Mouse (Mus musculus): Measurements from ENCODE around the gene Mbtps1.

The Mbtps1 gene

DNA sequence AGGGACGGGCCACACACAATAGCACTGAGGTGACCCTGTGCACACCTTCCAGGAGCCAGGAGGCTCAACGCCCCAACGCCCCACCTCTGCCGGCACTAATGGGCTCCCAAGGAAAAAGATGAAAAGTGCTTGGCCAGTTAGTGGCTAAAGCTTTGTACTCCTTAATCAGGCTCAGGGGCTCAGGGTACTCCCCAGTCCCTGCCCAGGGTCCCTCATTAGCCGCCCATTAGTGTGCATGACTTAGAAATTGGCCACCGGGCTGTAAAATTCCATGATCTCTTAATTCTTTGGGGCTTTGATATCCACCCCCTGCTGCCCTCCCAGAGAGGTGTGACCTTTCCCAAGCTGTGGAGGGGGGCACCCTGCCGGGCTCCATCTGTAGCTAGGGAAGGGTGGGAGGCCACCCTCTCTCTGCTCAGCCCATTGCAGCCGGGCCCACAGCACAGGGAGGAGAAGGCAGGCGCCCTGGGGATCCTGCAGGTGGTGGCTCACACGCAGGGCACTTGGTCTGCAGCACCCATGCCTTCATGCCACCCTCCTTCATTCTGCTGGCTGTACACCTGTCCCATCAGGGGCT lies 55.3 kb downstream of the Mbtps1 start:
- in situ Hi-C loops (cut with MboI, MseI) = no loop called here

DNA sequence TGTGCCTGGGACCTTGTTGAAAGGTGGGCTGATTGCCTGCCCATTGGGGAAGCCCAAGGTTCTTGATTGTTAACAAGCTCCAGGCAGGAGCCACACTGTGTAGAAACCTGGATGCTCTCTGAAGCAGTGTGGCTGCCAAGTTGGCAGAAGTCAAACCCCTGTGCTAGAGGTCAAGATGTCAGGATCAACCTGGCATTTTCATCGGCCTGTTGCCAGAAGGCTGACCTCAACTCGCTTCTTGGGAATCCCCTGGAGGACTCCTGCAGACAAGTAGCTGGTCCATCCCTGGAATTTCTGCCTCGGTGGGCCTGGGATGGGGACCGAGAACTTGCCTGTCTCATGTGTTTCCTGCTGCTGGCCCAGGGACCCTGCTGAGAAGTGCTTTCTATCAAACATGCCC lies 56.4 kb downstream of the Mbtps1 start:
- in situ Hi-C loops (cut with MboI, MseI) = no loop called here

DNA sequence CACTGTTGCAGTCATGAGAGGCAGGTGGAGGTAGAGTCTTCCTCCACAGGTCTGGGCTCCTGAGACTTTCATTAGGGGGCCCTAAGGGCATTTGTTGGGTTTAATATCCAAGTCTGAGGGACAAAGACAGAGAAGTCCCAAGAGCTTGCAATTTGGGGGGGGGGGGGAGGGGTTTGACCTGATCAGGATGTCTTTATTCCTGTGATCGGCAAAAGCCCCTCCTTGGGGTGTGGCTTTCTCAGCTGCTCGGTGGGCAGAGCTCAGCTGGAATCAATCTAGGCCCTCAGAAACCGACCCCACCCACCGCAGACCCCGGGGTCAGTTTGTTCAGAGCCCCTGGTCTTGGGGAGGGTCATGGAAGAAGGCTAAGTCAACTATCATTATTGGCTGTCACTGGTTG lies 56.9 kb downstream of the Mbtps1 start, which contains the start of gene Slc38a8:
Gene Slc38a8 (minus strand): TSS at position 101 of the 400 bp plus-strand sequence.
- in situ Hi-C loops (cut with MboI, MseI) = no loop called here

DNA sequence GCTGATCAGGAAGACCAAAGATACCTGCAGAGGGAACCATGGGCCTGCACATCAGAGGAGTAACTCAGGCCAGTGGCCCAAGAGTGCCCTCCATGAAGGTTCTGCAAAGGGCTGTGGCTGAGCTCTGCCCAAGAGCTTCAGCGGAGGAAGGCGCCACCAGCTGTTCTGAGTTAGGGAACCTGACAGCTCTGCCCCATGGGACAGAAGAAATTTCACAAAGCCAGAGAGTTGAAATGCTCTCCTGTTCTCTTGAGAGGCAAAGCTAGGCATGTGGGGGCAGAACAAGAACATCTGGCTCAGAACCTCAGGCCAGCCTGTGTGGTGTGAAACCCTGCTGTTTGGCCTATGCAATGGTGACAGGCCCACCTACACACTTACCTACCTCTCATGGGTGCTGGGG lies 58.7 kb downstream of the Mbtps1 start:
- in situ Hi-C loops (cut with MboI, MseI) = loop anchor here (5.0 kb wide), 1 partner anchor 88 kb away; no protein-coding TSS in a partner anchor

DNA sequence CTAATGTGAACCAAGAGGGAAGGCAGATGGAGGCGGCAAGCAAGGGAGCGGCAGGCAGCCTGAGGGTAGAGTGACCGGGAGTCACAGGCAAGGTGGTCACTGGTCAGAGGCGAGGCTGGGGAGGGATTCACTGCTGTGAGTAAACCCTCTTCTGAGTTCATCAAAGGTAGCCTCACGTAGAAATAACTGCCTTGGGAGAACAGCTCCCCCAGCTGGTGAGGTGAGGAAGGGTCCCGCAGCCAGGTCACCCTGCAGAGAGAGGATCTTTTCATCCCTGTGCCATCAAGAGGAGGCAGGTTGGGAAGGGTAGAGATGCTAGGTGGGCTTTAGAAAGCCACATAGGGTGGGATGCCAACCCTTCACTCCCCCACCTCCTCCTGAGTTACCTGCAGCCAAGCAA lies 61.7 kb downstream of the Mbtps1 start:
- in situ Hi-C loops (cut with MboI, MseI) = loop anchor here (5.0 kb wide), 1 partner anchor 85 kb away; no protein-coding TSS in a partner anchor

DNA sequence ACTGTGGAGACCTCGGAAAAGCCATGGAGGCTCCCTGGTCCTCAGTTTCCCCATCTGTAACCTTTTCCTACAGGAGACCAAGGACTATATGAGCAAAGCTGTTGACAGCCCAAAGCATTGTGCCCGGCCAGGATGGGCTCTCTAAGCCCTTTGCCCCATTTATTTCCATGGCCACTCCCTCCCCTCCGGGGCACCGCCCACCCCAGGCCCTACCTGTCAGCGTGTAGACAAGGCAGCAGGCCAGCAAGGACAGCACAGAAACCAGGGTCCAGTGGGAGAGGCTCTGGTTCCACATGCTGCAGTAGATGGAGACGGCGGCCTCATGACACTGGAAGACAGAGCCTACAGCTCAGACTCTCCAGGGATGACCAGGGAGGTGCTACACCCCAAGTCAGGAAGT lies 71.4 kb downstream of the Mbtps1 start:
- in situ Hi-C loops (cut with MboI, MseI) = no loop called here

DNA sequence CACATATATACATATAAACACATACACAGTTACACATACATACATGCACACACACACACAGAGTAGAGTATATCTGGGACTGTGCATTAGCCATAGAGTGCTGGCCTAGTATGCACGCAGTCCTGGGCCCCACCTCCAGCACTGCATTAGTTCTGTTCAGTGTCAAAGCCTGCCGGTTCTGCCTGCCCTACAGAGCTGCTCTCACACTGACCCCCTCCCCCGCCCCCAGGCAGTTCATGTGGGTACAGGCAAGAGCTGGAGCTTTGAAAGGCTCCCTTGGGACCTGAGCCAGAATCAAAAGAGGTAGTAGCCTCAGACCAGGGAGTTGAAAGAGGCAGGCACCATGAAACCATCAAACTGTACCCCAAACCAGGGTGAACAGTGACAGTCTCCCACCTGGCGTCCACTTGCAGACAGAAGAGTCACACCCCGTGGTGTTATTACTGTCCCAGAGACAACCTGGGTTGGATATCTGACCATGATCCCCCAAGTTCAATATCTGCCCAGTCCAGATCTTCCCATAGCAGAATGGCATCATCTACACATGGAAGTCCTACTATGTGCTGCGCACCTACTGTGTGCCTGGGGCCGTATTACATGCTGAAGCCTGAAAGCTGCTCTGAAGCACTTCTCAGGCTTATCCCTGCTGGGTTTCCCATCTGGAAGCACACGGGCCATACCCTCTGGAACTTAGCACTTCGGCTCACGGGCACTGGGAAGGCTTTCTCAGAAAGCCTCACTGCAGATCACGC lies 74.2 kb downstream of the Mbtps1 start:
- in situ Hi-C loops (cut with MboI, MseI) = no loop called here

DNA sequence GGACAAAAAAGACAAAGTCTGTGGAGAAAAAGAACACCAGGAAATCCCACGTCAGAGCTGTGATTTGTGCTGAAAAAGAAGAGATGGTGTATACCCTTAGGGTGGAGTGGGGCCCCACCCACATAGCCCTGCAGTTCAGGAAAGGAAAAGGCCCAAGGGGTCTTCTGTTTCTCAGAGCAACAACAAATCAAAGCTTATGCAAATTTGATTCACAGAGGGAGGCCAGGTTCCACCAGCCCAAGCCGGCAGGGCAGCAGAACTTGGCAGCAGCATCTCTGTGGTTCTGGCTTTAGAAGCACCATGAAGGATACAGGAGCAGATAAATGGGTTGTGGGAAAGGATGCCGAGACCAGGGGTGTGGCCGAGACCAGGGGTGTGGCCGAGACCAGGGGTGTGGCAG lies 79.9 kb downstream of the Mbtps1 start:
- in situ Hi-C loops (cut with MboI, MseI) = no loop called here

DNA sequence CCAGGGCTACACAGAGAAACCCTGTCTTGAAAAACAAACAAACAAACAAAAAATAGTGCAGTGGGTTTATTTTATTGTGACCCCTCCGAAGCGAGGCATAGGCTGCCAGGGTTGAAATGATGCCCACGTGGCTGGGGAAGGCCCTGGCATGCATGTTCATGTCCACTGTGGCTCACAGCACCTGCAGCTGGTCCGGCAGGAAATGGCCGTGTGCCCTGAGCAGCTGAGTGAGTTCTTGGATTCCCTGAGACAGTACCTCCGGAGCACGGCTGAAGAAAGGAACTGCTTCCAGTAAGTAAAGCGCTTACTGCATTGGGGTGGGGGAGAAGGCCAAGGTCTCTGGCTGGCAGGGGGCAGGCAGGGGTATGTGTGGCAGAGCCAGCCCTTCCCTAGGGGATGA lies 90.4 kb downstream of the Mbtps1 start:
- in situ Hi-C loops (cut with MboI, MseI) = no loop called here

DNA sequence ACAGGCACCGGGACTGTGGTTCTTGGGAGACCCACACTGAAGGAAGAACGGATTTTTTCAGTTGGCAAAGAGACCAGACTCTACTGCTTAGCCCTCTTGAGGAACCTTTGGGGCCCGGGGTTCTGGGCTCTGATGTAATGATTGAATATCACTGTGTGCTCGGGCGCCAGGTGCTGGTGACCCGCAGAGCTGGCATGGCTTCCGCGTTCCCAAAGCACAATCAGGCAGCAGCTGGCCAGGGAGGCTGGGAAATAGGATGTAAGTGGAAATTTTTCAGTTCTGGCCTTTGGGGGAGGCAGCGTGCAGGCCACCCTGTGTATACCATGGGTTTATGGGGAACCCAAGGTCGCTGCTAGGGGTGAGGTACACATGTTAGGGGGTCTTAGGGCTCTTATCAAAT lies 91.7 kb downstream of the Mbtps1 start:
- in situ Hi-C loops (cut with MboI, MseI) = no loop called here

DNA sequence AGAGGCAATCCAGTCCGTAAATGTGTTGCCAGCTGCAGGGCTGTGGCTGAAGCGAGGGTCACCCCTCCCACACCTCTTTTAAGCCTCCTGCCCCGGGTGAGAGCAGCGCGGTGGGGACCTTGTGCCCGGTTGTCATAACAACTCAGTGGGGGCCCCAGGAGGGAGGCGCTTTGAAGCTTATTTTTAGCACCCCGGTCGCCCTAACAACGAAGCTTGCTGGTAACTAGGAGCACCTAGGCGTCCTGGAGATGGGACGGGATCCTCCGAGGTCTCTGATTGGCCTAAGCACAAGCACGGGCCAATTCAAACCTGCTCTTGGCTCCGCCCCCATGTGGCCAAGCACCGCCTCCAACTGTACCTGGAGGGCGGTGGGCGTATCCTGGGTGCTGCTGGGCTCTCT lies 92.4 kb downstream of the Mbtps1 start:
- in situ Hi-C loops (cut with MboI, MseI) = no loop called here

DNA sequence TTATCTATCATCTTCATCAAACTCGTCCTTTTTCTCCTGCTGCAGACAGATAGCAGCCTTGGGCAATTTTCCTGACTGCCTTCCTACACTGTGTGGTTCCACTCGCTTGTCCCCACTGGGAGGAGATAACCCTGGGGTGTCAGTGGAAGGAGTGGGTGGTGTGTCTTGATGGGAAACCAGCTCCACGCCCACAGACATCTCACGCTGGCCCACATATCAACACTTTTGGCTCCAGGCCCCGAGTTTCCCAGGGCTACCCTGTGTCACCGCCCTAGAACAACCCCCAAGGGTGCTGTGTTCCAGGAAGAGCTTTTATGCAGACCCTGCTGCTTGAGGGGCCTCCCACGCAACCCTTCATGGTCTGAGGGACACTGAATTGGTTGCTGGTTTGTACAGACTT lies 94.8 kb downstream of the Mbtps1 start:
- in situ Hi-C loops (cut with MboI, MseI) = no loop called here

DNA sequence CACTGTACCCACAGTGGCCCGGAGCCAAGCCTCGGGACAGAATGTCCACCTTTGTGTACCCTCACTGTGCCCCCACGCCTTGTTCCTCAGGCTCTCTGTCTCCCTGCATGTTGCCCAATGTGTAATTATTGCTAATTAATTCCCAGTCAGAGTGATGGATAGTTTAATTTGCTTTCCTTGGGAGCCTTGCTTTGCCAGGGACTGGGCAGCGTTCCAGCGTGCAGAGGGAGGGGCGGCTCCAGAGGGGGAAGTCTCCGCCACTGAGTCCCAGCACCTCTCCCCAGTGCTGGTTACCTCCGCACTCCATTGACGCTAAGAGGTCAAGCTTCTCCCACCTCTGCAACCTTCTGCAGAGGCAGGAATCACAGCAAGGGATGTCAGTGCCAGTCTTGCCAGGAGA lies 97.2 kb downstream of the Mbtps1 start:
- in situ Hi-C loops (cut with MboI, MseI) = no loop called here

DNA sequence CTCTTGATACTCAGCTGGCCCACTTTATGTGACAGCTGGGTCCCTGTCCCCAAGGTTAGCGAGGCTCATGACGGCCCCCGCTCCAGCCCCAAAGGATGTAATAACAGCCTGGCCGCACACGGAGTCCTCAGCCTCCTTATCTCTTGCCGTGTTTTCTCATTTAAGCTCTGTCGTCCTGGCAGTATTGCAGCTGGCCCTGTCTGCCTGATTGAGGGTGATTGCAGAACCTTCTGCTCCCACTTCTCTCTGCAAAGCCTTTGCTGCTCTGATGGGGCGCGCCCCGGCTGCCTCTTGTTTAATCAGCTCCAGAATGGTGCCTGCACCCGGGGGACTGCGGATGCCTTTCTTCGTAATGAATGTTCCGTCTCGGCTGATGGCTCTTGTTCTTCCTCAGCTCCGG lies 98.8 kb downstream of the Mbtps1 start:
- in situ Hi-C loops (cut with MboI, MseI) = no loop called here
